Mouse (Mus musculus) cerebellum, adult 11 months (tissue): ENCODE measurements around the gene Amd1.

Source experiments
- DNase-seq: peaks from one replicate; pipeline ENCODE4 v3.0.0; 2022

Amd1 gene

GRCm38 (mm10) chr10:40301181-40302075, 558 bp downstream of the Amd1 start:
- peak; percentile 51 for DNase-seq

- DNase-seq, result peak; percentile 69
These were observed 1.3 kb downstream of the Amd1 start for GRCm38 (mm10) chr10:40300648-40301171.

GRCm38 (mm10) chr10:40292640-40293039, 9.3 kb downstream of the Amd1 start:
- DNase-seq, result no peak

DNA sequence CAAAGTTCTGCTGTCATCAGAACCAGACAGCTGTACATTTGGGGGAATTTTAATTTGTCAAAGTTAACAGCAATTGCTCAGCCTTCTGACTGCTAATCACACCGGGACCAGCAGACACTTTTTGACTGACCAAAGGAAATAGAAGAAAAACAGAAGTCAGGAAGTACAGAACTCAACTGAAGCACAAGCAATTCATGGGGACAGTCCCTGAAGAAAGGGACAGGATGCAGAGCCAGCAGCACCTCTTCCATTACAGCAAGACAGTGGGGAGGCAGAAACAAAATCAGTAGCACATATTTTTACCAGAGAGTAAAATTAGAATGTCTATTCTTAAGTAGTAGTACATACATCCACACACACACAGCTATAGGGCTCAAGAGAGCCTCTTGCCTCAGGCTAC, 15.2 kb downstream of the Amd1 start:
- DNase-seq, result no peak

GRCm38 (mm10) chr10:40285571-40285970, 16.4 kb downstream of the Amd1 start:
- DNase-seq, result no peak

DNA sequence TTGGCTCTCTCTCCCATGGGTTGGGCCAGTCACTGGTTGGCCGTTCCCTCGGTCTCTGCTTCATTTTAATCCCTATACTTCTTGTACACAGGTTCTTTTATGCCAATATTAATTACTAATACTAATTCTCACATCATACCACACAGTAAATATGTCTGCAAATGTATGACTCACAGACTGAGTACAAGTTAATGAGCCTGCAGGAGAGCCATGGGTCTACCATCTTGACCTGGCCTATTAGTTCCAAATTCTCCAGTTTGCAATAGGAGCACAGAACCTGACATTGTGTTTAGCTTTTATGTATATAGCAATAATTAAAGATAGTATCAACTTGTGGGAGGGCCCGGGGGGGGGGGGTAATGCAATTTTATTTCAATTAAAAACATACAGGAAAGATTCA, 17.0 kb downstream of the Amd1 start:
- DNase-seq, result no peak

DNA sequence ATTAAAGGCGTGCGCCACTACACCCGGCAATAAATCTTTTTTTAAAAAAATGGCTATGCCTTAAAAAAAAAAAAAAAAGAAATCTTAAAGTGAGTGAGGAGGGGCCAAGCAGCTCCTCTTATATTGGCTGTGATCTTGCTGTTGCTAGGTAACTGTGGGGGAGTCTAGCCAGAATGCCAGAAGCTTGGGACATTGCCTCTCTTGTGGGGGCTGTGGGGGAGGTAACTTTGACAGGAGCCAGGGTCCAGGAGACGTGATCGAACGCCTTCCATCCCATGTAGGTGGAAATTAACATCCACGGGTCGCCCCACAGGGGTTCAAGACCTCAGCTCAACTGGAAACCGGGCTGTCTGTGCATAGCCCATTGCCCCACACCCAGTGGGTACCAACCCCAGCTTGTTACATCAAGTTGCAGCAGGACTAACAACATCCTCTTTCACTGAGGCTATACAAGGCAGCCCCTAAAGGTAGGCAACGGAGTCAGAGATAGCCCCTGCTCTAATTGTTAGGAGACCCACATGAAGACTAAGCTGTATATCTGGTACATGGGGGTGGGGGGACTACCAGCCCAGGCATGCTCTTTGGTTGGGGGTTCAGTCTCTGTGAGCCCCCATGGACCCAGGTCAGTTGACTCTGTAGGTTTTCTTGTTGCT, 17.7 kb downstream of the Amd1 start:
- no peak for DNase-seq

- no peak for DNase-seq
These were observed 18.4 kb downstream of the Amd1 start for GRCm38 (mm10) chr10:40283636-40284035.

- DNase-seq, result no peak
These were observed 20.4 kb downstream of the Amd1 start for GRCm38 (mm10) chr10:40281565-40281964.

DNA sequence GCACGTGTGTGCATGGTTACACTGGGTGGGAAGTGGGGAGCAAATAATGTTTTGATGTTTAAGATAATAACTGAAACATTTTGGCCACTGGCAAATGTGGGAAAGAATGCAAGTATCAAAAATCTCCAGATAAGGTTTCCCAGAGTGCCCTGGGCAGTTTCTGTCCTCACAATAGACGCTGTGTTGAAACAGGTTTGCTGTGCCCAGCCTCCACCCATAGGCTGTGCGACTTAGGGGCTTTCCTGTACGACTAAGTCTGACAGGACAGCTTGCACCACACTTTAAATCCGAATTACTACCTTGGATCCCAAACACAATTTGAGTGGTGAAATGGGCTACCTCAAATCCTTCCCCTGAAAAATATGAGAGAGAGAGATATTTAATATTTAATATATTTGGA, 23.7 kb downstream of the Amd1 start:
- no peak for DNase-seq

DNA sequence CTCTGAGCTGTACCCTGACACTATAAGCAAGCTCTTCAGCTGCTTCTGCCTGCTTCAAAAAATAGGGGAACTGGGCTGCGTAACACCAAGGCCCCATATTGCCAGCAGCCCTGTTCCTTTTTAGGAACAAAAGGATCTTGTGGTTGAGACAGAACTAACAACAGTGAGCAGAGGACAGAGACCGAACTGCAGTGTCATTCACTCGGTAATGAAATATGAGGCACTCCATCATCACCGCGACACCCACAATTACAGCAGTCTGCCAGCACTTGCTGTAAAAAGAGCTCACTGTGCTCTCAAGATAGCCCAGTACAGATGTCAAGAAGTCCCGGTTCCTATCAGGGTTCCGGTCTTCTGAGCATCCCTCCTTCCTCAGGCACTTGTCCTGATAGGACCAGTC, 26.0 kb downstream of the Amd1 start:
- DNase-seq, result no peak

DNA sequence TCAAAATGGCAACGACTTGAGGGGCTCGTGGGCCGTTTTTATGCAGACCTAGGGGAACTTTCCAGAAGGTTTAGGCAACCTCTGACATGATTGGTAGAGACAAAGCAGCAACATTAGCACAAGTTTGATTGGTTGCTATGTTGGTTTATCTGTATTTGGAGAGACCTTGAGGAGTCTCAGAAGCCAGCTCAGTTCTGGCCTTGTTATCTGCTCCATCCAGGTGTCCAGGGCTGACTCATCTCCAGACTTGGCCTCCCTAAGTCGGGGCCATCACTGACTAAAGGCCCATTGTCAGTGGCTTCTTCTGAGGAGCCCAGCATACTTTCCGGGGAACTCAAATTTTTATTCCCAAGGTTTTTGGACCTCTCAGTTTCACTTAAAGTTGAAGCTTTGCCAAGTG, 28.0 kb downstream of the Amd1 start:
- DNase-seq, result no peak

DNA sequence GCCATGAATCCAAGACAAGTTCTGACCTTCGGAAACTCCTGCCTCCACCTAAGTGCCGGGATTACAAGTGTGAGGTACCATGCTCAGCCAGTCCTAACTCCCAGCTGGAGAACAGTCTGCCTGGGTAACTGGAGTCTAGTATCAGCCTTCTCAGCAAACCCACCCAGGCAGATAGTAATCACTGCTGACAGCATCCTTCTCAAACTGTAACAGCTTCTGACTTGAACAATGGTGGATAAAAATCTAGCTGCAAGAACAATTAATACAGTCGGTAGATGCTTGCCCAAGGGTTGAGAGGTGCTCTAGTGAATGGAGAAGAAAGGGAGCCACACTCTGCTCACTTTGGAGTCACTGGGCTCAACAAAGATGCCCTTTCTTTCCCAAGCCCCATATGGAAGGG, 30.8 kb downstream of the Amd1 start:
- DNase-seq, result no peak

GRCm38 (mm10) chr10:40264920-40265319, 37.1 kb downstream of the Amd1 start:
- no peak for DNase-seq

- DNase-seq, result no peak
These were observed 38.3 kb downstream of the Amd1 start for GRCm38 (mm10) chr10:40263691-40264090.

GRCm38 (mm10) chr10:40262200-40262599, 39.8 kb downstream of the Amd1 start:
- no peak for DNase-seq

DNA sequence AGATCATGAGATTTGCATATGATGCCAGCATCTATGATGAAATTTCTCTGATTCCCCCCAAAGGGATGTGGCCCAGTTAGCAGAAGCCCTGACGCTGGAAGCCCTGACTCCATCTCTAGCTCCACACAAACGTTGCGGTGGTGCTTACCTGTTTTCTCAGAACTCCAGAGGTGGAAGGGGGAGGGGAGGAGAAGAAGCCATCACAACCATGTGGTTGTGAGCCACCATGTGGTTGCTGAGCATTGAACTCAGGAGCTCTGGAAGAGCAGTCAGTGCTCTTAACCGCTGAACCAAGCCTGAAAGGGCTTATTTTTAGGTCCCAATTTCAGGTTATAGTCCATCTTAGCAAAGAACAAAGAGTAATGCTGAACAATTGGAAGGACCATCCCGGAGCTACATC, 41.7 kb downstream of the Amd1 start:
- DNase-seq, result no peak

DNA sequence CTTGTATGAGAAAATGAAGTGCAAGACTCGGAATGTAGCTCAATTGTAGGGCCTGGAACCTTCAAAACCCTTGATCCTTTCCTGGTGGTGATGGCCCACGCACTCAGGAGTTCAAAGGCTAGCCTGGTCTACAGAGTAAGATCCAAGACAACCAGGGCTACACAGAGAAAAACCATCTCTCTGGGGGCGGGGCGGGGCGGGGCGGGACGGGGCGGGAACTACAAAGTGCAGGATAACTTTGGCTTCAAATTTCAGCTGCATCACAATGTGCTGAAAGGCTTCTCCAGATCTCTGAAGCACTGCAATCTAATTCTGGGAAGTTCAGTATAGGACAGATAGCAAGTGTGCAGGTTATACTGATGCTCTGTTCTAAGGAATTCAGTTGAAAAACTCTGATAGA, 42.4 kb downstream of the Amd1 start:
- DNase-seq, result no peak

DNA sequence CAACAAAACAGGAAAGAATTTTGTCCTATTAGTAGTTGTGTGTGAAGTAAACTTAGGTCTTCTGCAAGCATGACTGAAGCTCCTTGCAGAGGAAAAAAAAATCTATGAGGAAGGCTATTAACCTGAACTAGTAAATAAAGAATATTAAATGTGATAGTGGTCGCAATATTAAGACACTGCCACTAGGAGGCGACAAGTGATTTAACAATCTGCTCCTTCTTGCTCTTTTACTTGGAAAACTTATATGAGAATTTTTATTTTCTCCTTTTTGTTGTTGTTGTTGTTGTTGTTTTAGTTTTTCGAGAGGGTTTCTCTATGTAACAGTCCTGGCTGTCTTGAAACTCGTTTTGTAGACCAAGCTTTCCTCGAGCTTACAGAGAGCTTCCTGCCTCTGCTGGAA, 43.0 kb downstream of the Amd1 start:
- peak; percentile 44 for DNase-seq

- no peak for DNase-seq
These were observed 43.5 kb downstream of the Amd1 start for GRCm38 (mm10) chr10:40258401-40258966.

- DNase-seq, result peak; percentile 89
These were observed 44.4 kb downstream of the Amd1 start, which contains the start of gene Gtf3c6 for GRCm38 (mm10) chr10:40257414-40258255. Gene Gtf3c6 (minus strand): TSS chr10:40258108.

DNA sequence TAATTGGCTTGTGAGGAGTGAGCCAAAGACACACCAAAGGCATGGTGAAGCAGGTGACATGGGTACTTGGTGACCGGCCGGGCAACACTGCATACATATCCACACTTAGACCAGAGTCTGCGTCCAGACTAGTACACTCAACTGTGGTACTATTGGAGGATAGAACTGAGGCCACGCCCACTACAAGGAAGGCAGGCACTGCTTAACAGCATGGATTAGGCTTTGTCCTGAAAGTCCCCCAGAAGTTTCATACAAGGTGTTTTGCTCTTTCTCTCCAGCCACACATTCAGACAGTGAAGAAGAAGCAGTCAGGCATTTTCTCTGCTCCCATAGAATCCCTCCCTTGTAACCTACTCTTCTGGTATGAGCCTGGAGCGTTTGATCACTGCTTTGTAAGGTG, 45.3 kb downstream of the Amd1 start:
- peak; percentile 22 for DNase-seq

- no peak for DNase-seq
These were observed 51.0 kb downstream of the Amd1 start for GRCm38 (mm10) chr10:40250969-40251368.
